Mouse (Mus musculus): ENCODE results near the gene Rnaseh1.

- TF ChIP-seq POLR2A (IDR thresholded peaks at IDR 0.05; ENCODE audit: low read depth, low read length) (no peak), CTCF (IDR thresholded peaks at IDR 0.05; ENCODE audit: borderline replicate concordance, insufficient read depth, low read length) (no peak)
Measured at GRCm38 (mm10) chr12:28636543-28636942, 12.9 kb upstream of the Rnaseh1 start.

Measured in embryonic fibroblast, embryonic 13.5 days (primary cell).